Mouse (Mus musculus): Measurements from ENCODE around the gene Fam102b. TPM values are rescaled to one million over a fixed set of nuclear protein-coding genes. Genes with fewer than 3 reads are reported as not detected.

The Fam102b gene
- polyA plus RNA-seq, 1 experiment, result 2.5 TPM

GRCm38 (mm10) chr3:108999173-108999572 lies 28.2 kb downstream of the Fam102b start:
- H3K4me3 ChIP-seq (ENCODE audit: extremely low read depth, insufficient read depth, insufficient read length), result no peak overlapping the region
- H3K4me1 ChIP-seq (ENCODE audit: control insufficient read depth, insufficient read depth, insufficient read length), result peaks cover 2% of the 10 kb centered on the region; the same call in 1 of the 2 replicates
- no peak for DNase-seq (ENCODE audit: low read depth in 1 of 2, low spot score in 2 of 2)
- no peak overlapping the region for H3K27ac ChIP-seq (ENCODE audit: insufficient read depth, low read length)
- 90% methylated on average over 1 of the region's 1 CpGs for WGBS
- H3K36me3 ChIP-seq (ENCODE audit: control insufficient read depth, insufficient read depth, low read length), result peaks cover 4% of the 10 kb centered on the region
- no peak for TF ChIP-seq CTCF (IDR thresholded peaks at IDR 0.05; ENCODE audit: extremely low read depth, insufficient read depth, insufficient read length, insufficient replicate concordance)
- no peak for TF ChIP-seq POLR2A (IDR thresholded peaks at IDR 0.05; ENCODE audit: low read depth, low read length)
- H3K27me3 ChIP-seq (ENCODE audit: control insufficient read depth, insufficient read depth, low read length), result no peaks in the 10 kb centered on the region

- H3K27ac ChIP-seq (ENCODE audit: insufficient read depth, low read length), result no peak overlapping the region
Measured at GRCm38 (mm10) chr3:108997762-108998161, 29.6 kb downstream of the Fam102b start.

GRCm38 (mm10) chr3:108997284-108997683 lies 30.1 kb downstream of the Fam102b start:
- TF ChIP-seq POLR2A (IDR thresholded peaks at IDR 0.05; ENCODE audit: low read depth, low read length) (no peak), CTCF (IDR thresholded peaks at IDR 0.05; ENCODE audit: extremely low read depth, insufficient read depth, insufficient read length, insufficient replicate concordance) (no peak)
- 9% methylated on average over 11 of the region's 11 CpGs for WGBS
- Histone ChIP-seq H3K27ac (ENCODE audit: insufficient read depth, low read length) (no peak overlapping the region), H3K27me3 (ENCODE audit: control insufficient read depth, insufficient read depth, low read length) (no peaks in the 10 kb centered on the region), H3K4me1 (ENCODE audit: control insufficient read depth, insufficient read depth, insufficient read length) (peaks cover 2% of the 10 kb centered on the region; the same call in 1 of the 2 replicates), H3K36me3 (ENCODE audit: control insufficient read depth, insufficient read depth, low read length) (no peaks in the 10 kb centered on the region; the same call in 1 of the 2 replicates), H3K4me3 (ENCODE audit: extremely low read depth, insufficient read depth, insufficient read length) (no peak overlapping the region)
- DNase-seq (ENCODE audit: low read depth in 1 of 2, low spot score in 2 of 2), result no peak

More at GRCm38 (mm10) chr3:108997762-108998161, 29.6 kb downstream of the Fam102b start:
- Histone ChIP-seq H3K27me3 (ENCODE audit: control insufficient read depth, insufficient read depth, low read length) (no peaks in the 10 kb centered on the region), H3K4me3 (ENCODE audit: extremely low read depth, insufficient read depth, insufficient read length) (no peak overlapping the region), H3K36me3 (ENCODE audit: control insufficient read depth, insufficient read depth, low read length) (peaks cover 4% of the 10 kb centered on the region), H3K4me1 (ENCODE audit: control insufficient read depth, insufficient read depth, insufficient read length) (peaks cover 2% of the 10 kb centered on the region; the same call in 1 of the 2 replicates)
- 35% methylated on average over 4 of the region's 4 CpGs for WGBS
- no peak for TF ChIP-seq CTCF (IDR thresholded peaks at IDR 0.05; ENCODE audit: extremely low read depth, insufficient read depth, insufficient read length, insufficient replicate concordance)
- no peak for TF ChIP-seq POLR2A (IDR thresholded peaks at IDR 0.05; ENCODE audit: low read depth, low read length)
- no peak for DNase-seq (ENCODE audit: low read depth in 1 of 2, low spot score in 2 of 2)

- WGBS, result 77% methylated on average over 2 of the region's 2 CpGs
Measured at GRCm38 (mm10) chr3:108995379-108995778, 32.0 kb downstream of the Fam102b start.

GRCm38 (mm10) chr3:108994477-108994876 lies 32.9 kb downstream of the Fam102b start:
- TF ChIP-seq POLR2A (IDR thresholded peaks at IDR 0.05; ENCODE audit: low read depth, low read length) (no peak), CTCF (IDR thresholded peaks at IDR 0.05; ENCODE audit: extremely low read depth, insufficient read depth, insufficient read length, insufficient replicate concordance) (no peak)

More at GRCm38 (mm10) chr3:108995379-108995778, 32.0 kb downstream of the Fam102b start:
- TF ChIP-seq POLR2A (IDR thresholded peaks at IDR 0.05; ENCODE audit: low read depth, low read length), result no peak
- no peak for TF ChIP-seq CTCF (IDR thresholded peaks at IDR 0.05; ENCODE audit: extremely low read depth, insufficient read depth, insufficient read length, insufficient replicate concordance)
- H3K4me3 ChIP-seq (ENCODE audit: extremely low read depth, insufficient read depth, insufficient read length), result no peak overlapping the region
- H3K27ac ChIP-seq (ENCODE audit: insufficient read depth, low read length), result no peak overlapping the region
- H3K4me1 ChIP-seq (ENCODE audit: control insufficient read depth, insufficient read depth, insufficient read length), result peaks cover 2% of the 10 kb centered on the region; the same call in 1 of the 2 replicates
- H3K27me3 ChIP-seq (ENCODE audit: control insufficient read depth, insufficient read depth, low read length), result no peaks in the 10 kb centered on the region
- DNase-seq (ENCODE audit: low read depth in 1 of 2, low spot score in 2 of 2), result no peak
- peaks cover 3% of the 10 kb centered on the region; the same call in 1 of the 2 replicates for H3K36me3 ChIP-seq (ENCODE audit: control insufficient read depth, insufficient read depth, low read length)

GRCm38 (mm10) chr3:108989971-108990548 lies 37.3 kb downstream of the Fam102b start:
- Histone ChIP-seq H3K36me3 (ENCODE audit: control insufficient read depth, insufficient read depth, low read length) (peaks cover 3% of the 10 kb centered on the region; the same call in 1 of the 2 replicates), H3K27me3 (ENCODE audit: control insufficient read depth, insufficient read depth, low read length) (no peaks in the 10 kb centered on the region), H3K4me1 (ENCODE audit: control insufficient read depth, insufficient read depth, insufficient read length) (no peaks in the 10 kb centered on the region), H3K27ac (ENCODE audit: insufficient read depth, low read length) (no peak overlapping the region), H3K4me3 (ENCODE audit: extremely low read depth, insufficient read depth, insufficient read length) (no peak overlapping the region)
- no peak for TF ChIP-seq CTCF (IDR thresholded peaks at IDR 0.05; ENCODE audit: extremely low read depth, insufficient read depth, insufficient read length, insufficient replicate concordance)
- no peak for TF ChIP-seq POLR2A (IDR thresholded peaks at IDR 0.05; ENCODE audit: low read depth, low read length)
- DNase-seq (ENCODE audit: low read depth in 1 of 2, low spot score in 2 of 2), result no peak
- 83% methylated on average over 9 of the region's 9 CpGs for WGBS

More at GRCm38 (mm10) chr3:108994477-108994876, 32.9 kb downstream of the Fam102b start:
- Histone ChIP-seq H3K4me3 (ENCODE audit: extremely low read depth, insufficient read depth, insufficient read length) (no peak overlapping the region), H3K27ac (ENCODE audit: insufficient read depth, low read length) (no peak overlapping the region), H3K27me3 (ENCODE audit: control insufficient read depth, insufficient read depth, low read length) (no peaks in the 10 kb centered on the region), H3K4me1 (ENCODE audit: control insufficient read depth, insufficient read depth, insufficient read length) (peaks cover 2% of the 10 kb centered on the region; the same call in 1 of the 2 replicates), H3K36me3 (ENCODE audit: control insufficient read depth, insufficient read depth, low read length) (peaks cover 3% of the 10 kb centered on the region; the same call in 1 of the 2 replicates)
- no peak for DNase-seq (ENCODE audit: low read depth in 1 of 2, low spot score in 2 of 2)
- WGBS, result 48% methylated on average over 2 of the region's 2 CpGs
